Mouse (Mus musculus) CD8-positive naive resting alpha-beta T cell, adult 2 months (primary cell): ENCODE data around the gene Dohh.

Source experiments
- DNase-seq, 2 experiments: peaks; one replicate each; pipeline ENCODE4 v3.0.0; 2022; ENCODE audit warnings: low read depth in 2 of 2, low spot score in 2 of 2

The Dohh gene

GRCm38 (mm10) chr10:81356991-81357844 lies 27.0 kb upstream of the Dohh start, which contains the start of gene Mfsd12:
Gene Mfsd12, plus strand, starts transcription at chr10:81357491.
- peak; percentile 76 to 77 for DNase-seq

GRCm38 (mm10) chr10:81358209-81358608 lies 26.0 kb upstream of the Dohh start:
- DNase-seq = no peak

GRCm38 (mm10) chr10:81358841-81359240 lies 25.4 kb upstream of the Dohh start:
- DNase-seq = no peak

GRCm38 (mm10) chr10:81360721-81361120 lies 23.5 kb upstream of the Dohh start:
- no peak for DNase-seq

- no peak for DNase-seq
Observed at GRCm38 (mm10) chr10:81362336-81362949, 21.8 kb upstream of the Dohh start.

GRCm38 (mm10) chr10:81363436-81364346 lies 20.5 kb upstream of the Dohh start:
- no peak for DNase-seq

- no peak for DNase-seq
Observed at GRCm38 (mm10) chr10:81364666-81365065, 19.6 kb upstream of the Dohh start.

- DNase-seq = no peak
Observed at GRCm38 (mm10) chr10:81365073-81365472, 19.2 kb upstream of the Dohh start.

GRCm38 (mm10) chr10:81365672-81366476 lies 18.4 kb upstream of the Dohh start, which contains the start of gene 4930404N11Rik:
Gene 4930404N11Rik, minus strand, starts transcription at chr10:81365816.
- DNase-seq = no peak

- DNase-seq = no peak
Observed at GRCm38 (mm10) chr10:81366477-81367206, 17.6 kb upstream of the Dohh start.

- DNase-seq = no peak
Observed at GRCm38 (mm10) chr10:81367207-81367495, 17.1 kb upstream of the Dohh start.

- DNase-seq = no peak
Observed at GRCm38 (mm10) chr10:81375322-81375721, 8.9 kb upstream of the Dohh start.

GRCm38 (mm10) chr10:81376561-81377361 lies 7.5 kb upstream of the Dohh start:
- DNase-seq = no peak

GRCm38 (mm10) chr10:81377362-81377664 lies 6.9 kb upstream of the Dohh start:
- no peak for DNase-seq

- DNase-seq = no peak
Observed at GRCm38 (mm10) chr10:81377793-81378552, 6.3 kb upstream of the Dohh start, which contains the start of gene Fzr1. Gene Fzr1, minus strand, starts transcription at chr10:81378516.

GRCm38 (mm10) chr10:81378553-81379182 lies 5.6 kb upstream of the Dohh start:
- DNase-seq = peak; percentile 100

- no peak for DNase-seq
Observed at GRCm38 (mm10) chr10:81379183-81379553, 5.1 kb upstream of the Dohh start.

GRCm38 (mm10) chr10:81379809-81380378 lies 4.3 kb upstream of the Dohh start:
- DNase-seq = no peak
